Mouse (Mus musculus): ENCODE data around the gene Actn4. TPM values are rescaled to one million over a fixed set of nuclear protein-coding genes. Genes with fewer than 3 reads are reported as not detected.

Gene Actn4
- total RNA-seq, 1 experiment from 2014 or later, result 36.9 TPM

- ATAC-seq (replicated peaks; ENCODE audit: insufficient number of reproducible peaks, low FRiP score, low TSS enrichment, poor library complexity, severe bottlenecking), result no peak
Measured at GRCm38 (mm10) chr7:28870901-28871664, 91.1 kb downstream of the Actn4 start.

- peak; percentile 58 for ATAC-seq (replicated peaks; ENCODE audit: insufficient number of reproducible peaks, low FRiP score, low TSS enrichment, poor library complexity, severe bottlenecking)
Measured at GRCm38 (mm10) chr7:28867508-28868340, 94.4 kb downstream of the Actn4 start.

- ATAC-seq (replicated peaks; ENCODE audit: insufficient number of reproducible peaks, low FRiP score, low TSS enrichment, poor library complexity, severe bottlenecking), result no peak
Measured at GRCm38 (mm10) chr7:28866769-28867507, 95.2 kb downstream of the Actn4 start.

- ATAC-seq (replicated peaks; ENCODE audit: insufficient number of reproducible peaks, low FRiP score, low TSS enrichment, poor library complexity, severe bottlenecking), result peak; percentile 82
Measured at GRCm38 (mm10) chr7:28865481-28866300, 96.4 kb downstream of the Actn4 start.

- ATAC-seq (replicated peaks; ENCODE audit: insufficient number of reproducible peaks, low FRiP score, low TSS enrichment, poor library complexity, severe bottlenecking), result no peak
Measured at GRCm38 (mm10) chr7:28864288-28864750, 97.8 kb downstream of the Actn4 start.

GRCm38 (mm10) chr7:28863540-28863939 lies 98.6 kb downstream of the Actn4 start, which contains the start of gene Lgals7:
Lgals7 (plus strand) TSS chr7:28863853.
- ATAC-seq (replicated peaks; ENCODE audit: insufficient number of reproducible peaks, low FRiP score, low TSS enrichment, poor library complexity, severe bottlenecking), result no peak

- ATAC-seq (replicated peaks; ENCODE audit: insufficient number of reproducible peaks, low FRiP score, low TSS enrichment, poor library complexity, severe bottlenecking), result no peak
Measured at GRCm38 (mm10) chr7:28862817-28863499, 99.2 kb downstream of the Actn4 start.

- ATAC-seq (replicated peaks; ENCODE audit: insufficient number of reproducible peaks, low FRiP score, low TSS enrichment, poor library complexity, severe bottlenecking), result no peak
Measured at GRCm38 (mm10) chr7:28860898-28861297, 101.2 kb downstream of the Actn4 start.

- no peak for ATAC-seq (replicated peaks; ENCODE audit: insufficient number of reproducible peaks, low FRiP score, low TSS enrichment, poor library complexity, severe bottlenecking)
Measured at GRCm38 (mm10) chr7:28859953-28860352, 102.2 kb downstream of the Actn4 start.

- no peak for ATAC-seq (replicated peaks; ENCODE audit: insufficient number of reproducible peaks, low FRiP score, low TSS enrichment, poor library complexity, severe bottlenecking)
Measured at GRCm38 (mm10) chr7:28850642-28851041, 111.5 kb downstream of the Actn4 start.

GRCm38 (mm10) chr7:28849700-28850236 lies 112.4 kb downstream of the Actn4 start:
- no peak for ATAC-seq (replicated peaks; ENCODE audit: insufficient number of reproducible peaks, low FRiP score, low TSS enrichment, poor library complexity, severe bottlenecking)

- no peak for ATAC-seq (replicated peaks; ENCODE audit: insufficient number of reproducible peaks, low FRiP score, low TSS enrichment, poor library complexity, severe bottlenecking)
Measured at GRCm38 (mm10) chr7:28847273-28847672, 114.9 kb downstream of the Actn4 start.

Other genes with a start within 250 kb of the Actn4 start
- gene Fbxo17, start 245.5 kb downstream of the Actn4 start, total RNA-seq (2017), result 4.9 TPM in 1 of 3 replicates, not detected in the others
- 31.4 to 44.6 TPM (median 33.7 TPM) in 3 replicates for gene Mrps12, start 220.5 kb downstream of the Actn4 start, total RNA-seq (2017)
- gene Sars2, start 220.3 kb downstream of the Actn4 start, total RNA-seq (2017), result 2.7 to 8.8 TPM (median 3.8 TPM) in 3 replicates
- not detected in 3 replicates for gene Ccer2, start 206.2 kb downstream of the Actn4 start, total RNA-seq (2017)
- gene Sirt2, start 195.6 kb downstream of the Actn4 start, total RNA-seq (2017), result 32.9 to 55.7 TPM (median 54.2 TPM) in 3 replicates
- 25.0 to 46.0 TPM (median 30.1 TPM) in 3 replicates for gene Nfkbib, start 194.8 kb downstream of the Actn4 start, total RNA-seq (2017)
- gene Rinl, start 173.4 kb downstream of the Actn4 start, total RNA-seq (2017), result 57.3 to 157 TPM (median 67.9 TPM) in 3 replicates
- 279 to 373 TPM (median 301 TPM) in 3 replicates for gene Hnrnpl, start 153.8 kb downstream of the Actn4 start, total RNA-seq (2017)
- gene Ech1, start 137.1 kb downstream of the Actn4 start, total RNA-seq (2017), result 48.7 to 61.1 TPM (median 56.4 TPM) in 3 replicates
- gene Lgals4, start 128.5 kb downstream of the Actn4 start, total RNA-seq (2017), result 1.2 to 7.4 TPM (median 5.5 TPM) in 3 replicates
- not detected in 3 replicates for gene Lgals7, start 98.5 kb downstream of the Actn4 start, total RNA-seq (2017)
- 0.87 TPM in 1 of 3 replicates, not detected in the others for gene Capn12, start 80.9 kb downstream of the Actn4 start, total RNA-seq (2017)
- 285 to 328 TPM (median 291 TPM) in 3 replicates for gene Eif3k, start 19.5 kb upstream of the Actn4 start, total RNA-seq (2017)
- 31.9 to 70.2 TPM (median 54.1 TPM) in 3 replicates for gene Map4k1, start 19.7 kb upstream of the Actn4 start, total RNA-seq (2017)
- 2.3 to 3.1 TPM (median 2.3 TPM) in 3 replicates for gene Ryr1, start 162.8 kb upstream of the Actn4 start, total RNA-seq (2017)
- 37.9 to 82.9 TPM (median 41.3 TPM) in 3 replicates for gene Rasgrp4, start 172.5 kb upstream of the Actn4 start, total RNA-seq (2017)
- 28.7 to 32.4 TPM (median 29.1 TPM) in 3 replicates for gene Fam98c, start 193.9 kb upstream of the Actn4 start, total RNA-seq (2017)
- 0.32 to 0.39 TPM in 2 of 3 replicates, not detected in the other for gene Ggn, start 207.9 kb upstream of the Actn4 start, total RNA-seq (2017)
- gene Spred3, start 208.1 kb upstream of the Actn4 start, total RNA-seq (2017), result 0.78 to 0.95 TPM in 2 of 3 replicates, not detected in the other
- 170 to 190 TPM (median 186 TPM) in 3 replicates for gene Psmd8, start 218.4 kb upstream of the Actn4 start, total RNA-seq (2017)

Data from monocyte, adult 5-6 weeks (primary cell).